Mouse (Mus musculus) neural tube, embryonic 11.5 days (tissue): ENCODE measurements at regions not wholly inside any gene's neighbourhood (a gene's known extent, or its start where the extent isn't known, plus 50 kb on each side); places are given as distances from the start of the nearest gene placed in this dataset.

Experiments
- ATAC-seq: fragments of 200-750 bp; cut with Nextera tagmentation; 2 replicates; pipeline ENCODE4 v1.8.0; 2017; ENCODE audit warnings: moderate number of reproducible peaks, mild to moderate bottlenecking, moderate TSS enrichment, moderate library complexity; ENCODE audit not compliant: insufficient read depth, low FRiP score, low TSS enrichment
- DNase-seq: peaks from one replicate; pipeline ENCODE4 v3.0.0-alpha.2; 2015; ENCODE audit warnings: low spot score
- H3K27ac ChIP-seq: fragments of 300-500 bp; sonication (generic); 2 replicates; pipeline ENCODE4 v1.5.1; 2014; ENCODE audit warnings: low read depth, mild to moderate bottlenecking, low read length
- H3K27me3 ChIP-seq: fragments of 300-500 bp; sonication (generic); 2 replicates; pipeline ENCODE4 v1.6.1; 2014; ENCODE audit warnings: mild to moderate bottlenecking, low read length, mixed read lengths; ENCODE audit not compliant: control insufficient read depth, insufficient read depth
- H3K36me3 ChIP-seq: fragments of 300-500 bp; sonication (generic); 2 replicates; pipeline ENCODE4 v1.6.1; 2014; ENCODE audit warnings: mild to moderate bottlenecking, low read length, moderate library complexity, mixed read lengths; ENCODE audit not compliant: control insufficient read depth, insufficient read depth
- H3K4me1 ChIP-seq: fragments of 300-500 bp; sonication (generic); 2 replicates; pipeline ENCODE4 v1.6.1; 2014; ENCODE audit warnings: low read length, mixed read lengths; ENCODE audit not compliant: control insufficient read depth, insufficient read depth
- H3K4me2 ChIP-seq: fragments of 300-500 bp; sonication (generic); 2 replicates; pipeline ENCODE4 v1.6.1; 2014; ENCODE audit warnings: low read depth, mild to moderate bottlenecking, moderate library complexity
- H3K4me3 ChIP-seq: fragments of 300-500 bp; sonication (generic); 2 replicates; pipeline ENCODE4 v1.5.1; 2014; ENCODE audit warnings: low read depth, low read length
- H3K9ac ChIP-seq: fragments of 300-500 bp; sonication (generic); 2 replicates; pipeline ENCODE4 v1.6.1; 2014; ENCODE audit warnings: mild to moderate bottlenecking, low read length
- H3K9me3 ChIP-seq: fragments of 300-500 bp; sonication (generic); 2 replicates; pipeline ENCODE4 v1.6.1; 2016; ENCODE audit warnings: low read length; ENCODE audit not compliant: control insufficient read depth
- WGBS: fragments of 180-500 bp; shearing (Covaris S2); extraction: QIAGEN DNeasy Blood & Tissue Kit; methylation state at CpG from one replicate; pipeline ENCODE4 v1.1.7; 2014; 5-methylcytosine and 5-hydroxymethylcytosine counted together

DNA sequence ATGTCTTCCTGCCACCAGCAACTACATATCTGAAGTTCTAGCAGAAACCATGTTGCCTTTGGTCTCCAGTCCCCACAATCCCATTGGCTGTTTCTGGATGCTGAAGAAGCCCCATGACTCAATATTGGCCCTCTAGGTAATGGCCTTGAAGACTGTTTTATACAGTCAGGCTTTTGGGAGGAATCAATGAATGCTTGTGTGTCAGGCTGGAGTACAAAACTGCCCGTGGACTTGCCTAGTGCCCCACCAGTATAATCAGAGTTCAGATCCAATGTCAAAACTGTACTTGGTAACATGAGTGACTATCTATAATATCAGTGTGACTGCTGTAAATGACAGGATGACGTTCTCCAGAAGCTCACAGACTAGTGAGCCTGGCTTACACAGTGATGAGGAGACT, 63.3 kb upstream of the Myocd start:
- no peaks in the 10 kb centered on the region for H3K4me1 ChIP-seq
- H3K27me3 ChIP-seq, result no peaks in the 10 kb centered on the region
- no peak overlapping the region for H3K4me2 ChIP-seq
- no peak for ATAC-seq
- H3K9me3 ChIP-seq, result no peaks in the 10 kb centered on the region
- H3K4me3 ChIP-seq, result no peak overlapping the region
- DNase-seq, result no peak
- 87% methylated on average over 2 of the region's 2 CpGs for WGBS
- no peak overlapping the region for H3K9ac ChIP-seq
- H3K36me3 ChIP-seq, result no peaks in the 10 kb centered on the region
- no peak overlapping the region for H3K27ac ChIP-seq

GRCm38 (mm10) chr11:65322877-65323440, 53.2 kb upstream of the Myocd start:
- Histone ChIP-seq H3K9ac (no peak overlapping the region), H3K4me2 (no peak overlapping the region), H3K36me3 (no peaks in the 10 kb centered on the region), H3K4me1 (no peaks in the 10 kb centered on the region), H3K27me3 (no peaks in the 10 kb centered on the region), H3K27ac (no peak overlapping the region), H3K9me3 (no peaks in the 10 kb centered on the region), H3K4me3 (no peak overlapping the region)
- no peak for ATAC-seq
- DNase-seq, result no peak
- WGBS, result 73% methylated on average over 4 of the region's 4 CpGs
